In the genomic region with DNA sequence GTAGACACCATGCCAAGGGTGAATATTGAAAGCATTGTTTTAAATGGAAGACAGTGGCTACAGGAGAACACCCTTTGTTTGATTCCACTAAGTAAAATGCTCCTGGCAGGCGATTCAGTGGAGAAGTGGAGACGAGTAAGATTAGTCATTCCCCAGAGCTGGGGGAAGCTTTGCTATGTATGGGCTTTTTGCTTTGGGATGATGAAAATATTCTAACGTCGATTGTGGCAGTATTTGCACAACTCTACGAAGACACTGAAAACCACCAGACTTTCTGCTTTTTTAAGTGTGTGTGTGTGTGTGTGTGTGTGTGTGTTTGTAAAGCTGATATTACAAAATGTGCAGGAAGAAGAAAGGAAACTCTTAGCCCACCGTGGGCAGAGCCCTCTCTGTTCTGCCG, we compare ENCODE assay signal across 11 mouse cellular contexts.
DNase-seq lines count a peak whose midpoint lies in the region; ATAC-seq and TF ChIP-seq lines count a peak whose summit lies in the region.
"Had no signal": no experiment of that assay in that cellular context is flagged by ENCODE, and none has a peak within 500 bp of the region (broad histone marks: within the 10 kb centered on the region; RNA-seq: fewer than 3 reads in every experiment).

No protein-coding gene starts in this region.

- no peak for TF ChIP-seq CTCF in lung, postnatal 0 days (IDR thresholded peaks at IDR 0.05)
- no peak for TF ChIP-seq CTCF in hindbrain, postnatal 0 days (IDR thresholded peaks at IDR 0.05; ENCODE audit: low read depth)

- no peak for ATAC-seq in heart, embryonic 11.5 days (replicated peaks; ENCODE audit: insufficient number of reproducible peaks, low FRiP score, low TSS enrichment)
- ATAC-seq in lung, postnatal 0 days, result 0 out of 2 replicates have a peak, but pooled peaks have one; percentile 6
- no peak for ATAC-seq in hindbrain, postnatal 0 days
- ATAC-seq in stomach, embryonic 16.5 days (ENCODE audit: insufficient read depth, low FRiP score), result no peak

- H3K4me1 ChIP-seq in heart, embryonic 11.5 days (ENCODE audit: control insufficient read depth, insufficient read depth, low read length), result peaks cover 50% of the 10 kb centered on the region
- H3K4me1 ChIP-seq in lung, postnatal 0 days (ENCODE audit: insufficient read depth, low read depth, low read length), result no peaks in the 10 kb centered on the region; the same call in 1 of the 2 replicates
- H3K4me1 ChIP-seq in hindbrain, postnatal 0 days (ENCODE audit: insufficient read depth, low read length), result peaks cover 8% of the 10 kb centered on the region; the same call in 1 of the 2 replicates
- H3K4me1 ChIP-seq in stomach, embryonic 16.5 days (ENCODE audit: control insufficient read depth, insufficient read depth, low read length), result peaks cover 21% of the 10 kb centered on the region

- H3K36me3 ChIP-seq in heart, embryonic 11.5 days (ENCODE audit: control insufficient read depth, insufficient read depth, low read length), result no peaks in the 10 kb centered on the region
- H3K36me3 ChIP-seq in lung, postnatal 0 days (ENCODE audit: insufficient read depth, low read length), result no peaks in the 10 kb centered on the region
- no peaks in the 10 kb centered on the region for H3K36me3 ChIP-seq in hindbrain, postnatal 0 days (ENCODE audit: insufficient read depth, low read length)
- H3K36me3 ChIP-seq in stomach, embryonic 16.5 days (ENCODE audit: control insufficient read depth, insufficient read depth, low read length), result no peaks in the 10 kb centered on the region
- H3K36me3 ChIP-seq: embryonic facial prominence, embryonic 12.5 days had no signal

- no peak for TF ChIP-seq EP300 in lung, postnatal 0 days (IDR thresholded peaks at IDR 0.05)

- no peak for DNase-seq in heart, postnatal 4 days
- peak; percentile 43 for DNase-seq in lung, postnatal 0 days (ENCODE audit: low spot score)
- no peak for DNase-seq in lung, adult 18-20 months
- DNase-seq in hindbrain, postnatal 0 days (ENCODE audit: low spot score), result no peak
- no peak for DNase-seq in Muller cell, postnatal 12 days (ENCODE audit: inconsistent ontology term)
- no peak for DNase-seq in thymus, postnatal 10 days (ENCODE audit: low spot score in 2 of 2)
- DNase-seq: gastrocnemius, postnatal 25 days; layer of hippocampus, adult 9-11 months had no signal

- peak overlapping the region; percentile 22; the same call in 1 of the 2 replicates for H3K4me2 ChIP-seq in heart, embryonic 11.5 days
- H3K4me2 ChIP-seq in lung, postnatal 0 days (replicated peaks; ENCODE audit: low read depth, low read length), result no peak overlapping the region
- 0 out of 2 replicates have a peak overlapping the region, but pooled peaks have one; percentile 21 for H3K4me2 ChIP-seq in hindbrain, postnatal 0 days (ENCODE audit: low read depth, low read length)
- no peak overlapping the region for H3K4me2 ChIP-seq in stomach, embryonic 16.5 days (ENCODE audit: low read depth, low read length)
- H3K4me2 ChIP-seq: embryonic facial prominence, embryonic 12.5 days had no signal

- H3K27me3 ChIP-seq in heart, embryonic 11.5 days (ENCODE audit: control insufficient read depth, insufficient read depth, low read length), result no peaks in the 10 kb centered on the region
- no peaks in the 10 kb centered on the region for H3K27me3 ChIP-seq in lung, postnatal 0 days (replicated peaks; ENCODE audit: insufficient read depth, low read length)
- H3K27me3 ChIP-seq in hindbrain, postnatal 0 days (ENCODE audit: insufficient read depth, low read length), result no peaks in the 10 kb centered on the region
- no peaks in the 10 kb centered on the region for H3K27me3 ChIP-seq in stomach, embryonic 16.5 days (ENCODE audit: control insufficient read depth, insufficient read depth, low read length)
- H3K27me3 ChIP-seq: embryonic facial prominence, embryonic 12.5 days had no signal

- H3K27ac ChIP-seq in heart, embryonic 11.5 days (ENCODE audit: low read depth, low read length), result peak overlapping the region; percentile 76; the same call in 1 of the 2 replicates
- H3K27ac ChIP-seq in lung, postnatal 0 days (ENCODE audit: low read length), result peak overlapping the region; percentile 9; the same call in 1 of the 2 replicates
- H3K27ac ChIP-seq in hindbrain, postnatal 0 days, result no peak overlapping the region
- H3K27ac ChIP-seq in stomach, embryonic 16.5 days (ENCODE audit: low read length), result peak overlapping the region; percentile 58
- H3K27ac ChIP-seq: embryonic facial prominence, embryonic 12.5 days had no signal

- 44% methylated on average over 7 of the region's 7 CpGs for WGBS in heart, embryonic 11.5 days (ENCODE audit: insufficient replicate concordance)
- 17% methylated on average over 7 of the region's 7 CpGs for WGBS in lung, postnatal 0 days
- 41% methylated on average over 7 of the region's 7 CpGs for WGBS in hindbrain, postnatal 0 days
- 39% methylated on average over 7 of the region's 7 CpGs for WGBS in stomach, embryonic 16.5 days

- no peaks in the 10 kb centered on the region for H3K9me3 ChIP-seq in heart, embryonic 11.5 days (replicated peaks; ENCODE audit: control insufficient read depth, low read length)
- H3K9me3 ChIP-seq in lung, postnatal 0 days (ENCODE audit: low read length), result no peaks in the 10 kb centered on the region
- no peaks in the 10 kb centered on the region for H3K9me3 ChIP-seq in hindbrain, postnatal 0 days (ENCODE audit: low read length)
- no peaks in the 10 kb centered on the region for H3K9me3 ChIP-seq in stomach, embryonic 16.5 days (replicated peaks; ENCODE audit: control insufficient read depth, low read length)
- H3K9me3 ChIP-seq: embryonic facial prominence, embryonic 12.5 days had no signal

- peak overlapping the region; percentile 52; the same call in 1 of the 2 replicates for H3K9ac ChIP-seq in heart, embryonic 11.5 days (ENCODE audit: low read depth, low read length)
- H3K9ac ChIP-seq in lung, postnatal 0 days (replicated peaks; ENCODE audit: low read depth), result no peak overlapping the region
- H3K9ac ChIP-seq in hindbrain, postnatal 0 days (replicated peaks; ENCODE audit: low read length), result no peak overlapping the region
- H3K9ac ChIP-seq in stomach, embryonic 16.5 days (ENCODE audit: low read length), result peak overlapping the region; percentile 15; the same call in 1 of the 2 replicates
- H3K9ac ChIP-seq: embryonic facial prominence, embryonic 12.5 days had no signal

- H3K4me3 ChIP-seq in heart, embryonic 11.5 days (ENCODE audit: low read depth, low read length), result no peak overlapping the region
- H3K4me3 ChIP-seq in lung, postnatal 0 days (ENCODE audit: low read depth, low read length), result no peak overlapping the region
- H3K4me3 ChIP-seq in hindbrain, postnatal 0 days (ENCODE audit: low read length), result no peak overlapping the region
- no peak overlapping the region for H3K4me3 ChIP-seq in stomach, embryonic 16.5 days (replicated peaks; ENCODE audit: low read length)
- H3K4me3 ChIP-seq: embryonic facial prominence, embryonic 12.5 days had no signal

Comparison
In these comparisons a context has a peak if more than half of its experiments do, and no peak if none do; other contexts are left out.
1. H3K4me2 ChIP-seq: peak in heart, embryonic 11.5 days (single experiment) and hindbrain, postnatal 0 days (single experiment); none in lung, postnatal 0 days (single experiment) and stomach, embryonic 16.5 days (single experiment).
2. H3K9ac ChIP-seq: peak in heart, embryonic 11.5 days (single experiment) and stomach, embryonic 16.5 days (single experiment); none in lung, postnatal 0 days (single experiment) and hindbrain, postnatal 0 days (single experiment).